Mouse (Mus musculus) G1E (cell line): Measurements from ENCODE around the gene Nmnat2. TPM values are rescaled to one million over a fixed set of nuclear protein-coding genes. Genes with fewer than 3 reads are reported as not detected.
"Not testable (repeated sequence)": the region's sequence is repeated elsewhere in the genome, so short reads cannot be mapped to it uniquely, and the experiment has no call there.

Source experiments
- ATAC-seq: 2 replicates; pipeline ENCODE4 v1.8.0; 2016; ENCODE audit warnings: mild to moderate bottlenecking; ENCODE audit not compliant: insufficient number of reproducible peaks, poor library complexity, low FRiP score, severe bottlenecking; ENCODE audit errors: extremely low read depth
- DNase-seq: peaks from one replicate; pipeline ENCODE4 v3.0.0; 2012; ENCODE audit warnings: low spot score
- H3K27me3 ChIP-seq: 2 replicates; pipeline ENCODE4 v1.6.1; 2012; ENCODE audit warnings: mild to moderate bottlenecking, low read length, inconsistent platforms; ENCODE audit not compliant: insufficient read depth
- H3K36me3 ChIP-seq: replicated peaks from 2 replicates; pipeline ENCODE3; 2012; ENCODE audit warnings: mild to moderate bottlenecking, inconsistent platforms
- H3K4me1 ChIP-seq: 2 replicates; pipeline ENCODE4 v1.6.1; 2012; ENCODE audit warnings: low read depth, low read length, inconsistent platforms, mixed read lengths; ENCODE audit not compliant: insufficient read depth
- H3K4me3 ChIP-seq: 2 replicates; pipeline ENCODE4 v1.5.1; 2012; ENCODE audit warnings: low read depth, mild to moderate bottlenecking, inconsistent platforms, low read length, moderate library complexity, mixed read lengths
- H3K9me3 ChIP-seq: replicated peaks from 2 replicates; pipeline ENCODE4 v1.6.1; 2012; ENCODE audit warnings: inconsistent platforms
- CTCF ChIP-seq: IDR thresholded peaks from 2 replicates; pipeline ENCODE4 v1.5.1; 2012; ENCODE audit warnings: low read depth, low read length, inconsistent platforms, mixed read lengths
- GATA1 ChIP-seq: IDR thresholded peaks from 2 replicates; pipeline ENCODE4 v1.6.1; 2012; ENCODE audit warnings: borderline replicate concordance, low read length, inconsistent platforms, mixed read lengths
- GATA2 ChIP-seq: IDR thresholded peaks from 2 replicates; pipeline ENCODE4 v1.6.1; 2012; ENCODE audit warnings: low read depth, low read length, inconsistent platforms, borderline replicate concordance
- POLR2AphosphoS5 ChIP-seq: IDR thresholded peaks from 2 replicates; pipeline ENCODE4 v1.6.1; 2012; ENCODE audit warnings: low read depth, low read length, inconsistent platforms; ENCODE audit not compliant: insufficient replicate concordance
- TAL1 ChIP-seq: conservative IDR thresholded peaks from 2 replicates; pipeline ENCODE4 v1.6.1; 2012; ENCODE audit warnings: low read depth, low read length, inconsistent platforms, mixed read lengths
- polyA plus RNA-seq: library from polyadenylated mRNA; stranded (reverse); fragments of >175 nt; gene quantifications from 2 replicates; pipeline ENCODE4 v1.2.3, GENCODE M21; 2012
- total RNA-seq, 2 experiments: library from RNA; stranded (forward) in 1 of 2; stranded (reverse) in 1 of 2; fragments of 200-1000 nt in 1 of 2; fragments of >200 nt in 1 of 2; fragmentation: Nextera tagmentation in 1 of 2; gene quantifications; 2 replicates each; pipeline ENCODE4 v1.2.3; 2014 to 2017

Gene Nmnat2
- total and polyA plus RNA-seq, 3 experiments, result 0.22 TPM; not detected in 2

DNA sequence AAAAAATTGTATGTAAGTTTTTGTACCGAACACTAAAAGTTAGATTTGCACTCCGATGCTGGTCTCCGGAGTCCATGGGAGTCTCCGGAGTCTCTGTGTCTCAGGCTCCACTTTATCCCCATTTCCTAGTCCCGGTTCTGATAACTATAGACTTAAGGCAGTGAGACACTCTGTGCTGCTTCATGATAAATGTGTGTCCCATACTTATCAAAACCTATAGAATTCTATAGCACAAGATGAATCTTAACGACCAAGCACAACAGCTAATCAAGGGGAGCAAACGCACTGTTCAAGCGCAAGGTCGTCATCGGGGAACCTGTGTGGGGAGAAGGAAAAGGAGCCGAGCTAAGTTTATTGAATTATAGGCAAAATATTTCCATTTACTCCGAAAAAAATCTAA lies 117.2 kb downstream of the Nmnat2 start:
- H3K36me3 ChIP-seq, result no peaks in the 10 kb centered on the region
- H3K27me3 ChIP-seq, result peaks cover 41% of the 10 kb centered on the region
- TF ChIP-seq POLR2AphosphoS5, result no peak
- no peak for TF ChIP-seq TAL1
- TF ChIP-seq GATA1, result no peak
- TF ChIP-seq GATA2, result no peak
- no peak for TF ChIP-seq CTCF
- ATAC-seq, result no peak
- no peak for DNase-seq
- peaks cover 5% of the 10 kb centered on the region for H3K4me1 ChIP-seq
- no peak overlapping the region for H3K4me3 ChIP-seq
- no peaks in the 10 kb centered on the region for H3K9me3 ChIP-seq

DNA sequence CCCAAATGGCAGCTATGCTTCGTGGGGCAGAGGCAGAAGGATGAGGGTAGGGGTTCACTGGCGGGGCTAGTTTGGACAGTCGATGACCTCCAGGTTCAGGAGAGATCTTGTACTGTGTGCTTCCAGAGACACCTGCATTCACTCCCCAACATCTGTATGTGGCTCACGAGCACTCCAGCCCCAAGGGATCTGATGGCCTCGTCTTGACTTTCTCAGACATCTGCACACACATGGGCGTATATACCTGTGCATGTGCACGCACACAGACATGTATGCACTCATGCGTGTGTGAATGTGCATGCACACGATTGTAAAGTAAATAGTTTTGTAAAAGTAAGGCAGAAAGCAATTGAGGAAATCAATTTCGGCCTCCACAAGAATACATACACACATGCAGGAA lies 117.9 kb downstream of the Nmnat2 start:
- Histone ChIP-seq H3K27me3 (peaks cover 41% of the 10 kb centered on the region), H3K9me3 (no peaks in the 10 kb centered on the region)
- ATAC-seq, result no peak

DNA sequence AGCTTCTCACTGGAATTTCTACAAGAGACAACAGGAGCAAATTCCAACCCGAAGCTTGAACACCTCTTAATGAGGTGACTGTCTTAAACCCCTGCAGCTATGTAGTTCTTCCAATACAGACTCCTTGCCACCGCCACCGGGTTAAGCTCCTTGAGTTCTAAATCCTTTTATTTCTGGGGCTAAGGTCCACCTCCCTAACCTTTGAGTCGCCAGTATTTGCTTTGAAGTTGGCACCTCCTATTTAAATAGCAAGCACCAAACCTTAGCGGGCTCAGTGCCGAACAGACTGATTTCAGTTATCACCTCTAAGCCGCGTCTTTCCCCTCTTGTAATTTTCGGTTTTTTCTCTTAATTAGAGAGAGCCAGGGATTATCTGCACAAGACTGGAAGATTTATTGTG lies 118.6 kb downstream of the Nmnat2 start:
- peaks cover 41% of the 10 kb centered on the region for H3K27me3 ChIP-seq
- no peak overlapping the region for H3K4me3 ChIP-seq
- no peaks in the 10 kb centered on the region for H3K9me3 ChIP-seq
- H3K36me3 ChIP-seq, result no peaks in the 10 kb centered on the region
- peaks cover 13% of the 10 kb centered on the region for H3K4me1 ChIP-seq
- ATAC-seq (no peak), DNase-seq (no peak)
- TF ChIP-seq CTCF (no peak), POLR2AphosphoS5 (no peak), TAL1 (no peak), GATA1 (no peak), GATA2 (no peak)

More for the DNA sequence above, 117.9 kb downstream of the Nmnat2 start:
- Histone ChIP-seq H3K4me3 (no peak overlapping the region), H3K36me3 (no peaks in the 10 kb centered on the region), H3K4me1 (peaks cover 12% of the 10 kb centered on the region)
- no peak for DNase-seq
- no peak for TF ChIP-seq POLR2AphosphoS5
- TF ChIP-seq CTCF, result no peak
- no peak for TF ChIP-seq GATA1
- no peak for TF ChIP-seq TAL1
- TF ChIP-seq GATA2, result no peak

DNA sequence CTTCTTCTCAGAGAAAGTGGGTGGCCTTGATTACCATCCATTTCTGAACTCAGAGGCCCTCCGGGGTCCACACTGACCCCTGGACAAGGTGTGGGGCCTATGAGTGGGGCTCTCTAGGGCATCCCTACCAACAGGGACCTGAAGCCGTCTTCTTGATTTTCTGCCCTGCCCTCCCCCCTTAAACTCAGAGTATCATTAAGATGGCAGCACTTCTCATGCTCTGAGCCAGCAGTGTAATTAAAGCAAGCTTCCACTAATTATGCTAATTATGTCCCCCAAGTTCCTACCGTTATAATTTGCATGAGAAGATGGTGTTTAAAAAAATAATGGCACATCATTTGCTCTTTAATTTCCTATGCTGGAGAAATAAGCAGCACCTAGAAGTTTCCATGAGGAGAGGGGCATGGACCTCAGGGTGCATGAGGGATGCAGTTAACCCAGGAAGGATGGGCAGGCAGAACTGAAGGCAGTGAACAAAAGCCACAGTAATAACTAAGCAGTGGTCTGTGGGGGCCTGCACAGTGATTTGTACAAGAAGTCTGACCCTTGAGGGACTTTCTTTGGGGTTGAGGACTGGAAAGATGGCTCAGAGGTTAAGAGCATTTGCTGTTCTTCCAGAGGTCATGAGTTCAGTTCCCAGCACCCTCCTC lies 120.4 kb downstream of the Nmnat2 start:
- Histone ChIP-seq H3K27me3 (peaks cover 34% of the 10 kb centered on the region), H3K36me3 (no peaks in the 10 kb centered on the region), H3K4me3 (no peak overlapping the region), H3K9me3 (no peaks in the 10 kb centered on the region), H3K4me1 (peaks cover 13% of the 10 kb centered on the region)
- ATAC-seq, result no peak
- no peak for DNase-seq
- TF ChIP-seq GATA2 (no peak), GATA1 (no peak), TAL1 (no peak), POLR2AphosphoS5 (no peak), CTCF (no peak)

DNA sequence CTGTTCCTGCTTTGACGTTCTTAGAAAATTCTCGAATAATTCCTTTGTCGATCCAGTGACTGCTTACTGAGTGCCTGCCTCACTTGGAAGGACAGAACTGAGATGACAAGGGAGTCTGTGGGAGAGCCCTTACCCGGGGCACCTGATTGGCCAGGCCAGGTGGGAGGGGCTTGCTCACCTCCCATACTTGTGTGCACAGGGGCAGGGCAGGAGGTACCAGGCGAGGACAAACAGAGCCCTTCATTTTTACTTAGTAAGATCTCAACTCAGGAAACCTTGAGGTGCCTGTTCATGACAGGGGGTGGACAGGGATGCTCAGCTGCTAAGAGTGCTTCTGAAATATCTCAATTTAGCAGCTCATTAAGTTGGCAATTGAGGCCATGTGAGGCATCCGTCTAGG lies 121.2 kb downstream of the Nmnat2 start:
- ATAC-seq, result no peak
- no peak for TF ChIP-seq GATA2
- TF ChIP-seq TAL1, result no peak
- TF ChIP-seq CTCF, result no peak
- TF ChIP-seq GATA1, result no peak
- TF ChIP-seq POLR2AphosphoS5, result no peak

DNA sequence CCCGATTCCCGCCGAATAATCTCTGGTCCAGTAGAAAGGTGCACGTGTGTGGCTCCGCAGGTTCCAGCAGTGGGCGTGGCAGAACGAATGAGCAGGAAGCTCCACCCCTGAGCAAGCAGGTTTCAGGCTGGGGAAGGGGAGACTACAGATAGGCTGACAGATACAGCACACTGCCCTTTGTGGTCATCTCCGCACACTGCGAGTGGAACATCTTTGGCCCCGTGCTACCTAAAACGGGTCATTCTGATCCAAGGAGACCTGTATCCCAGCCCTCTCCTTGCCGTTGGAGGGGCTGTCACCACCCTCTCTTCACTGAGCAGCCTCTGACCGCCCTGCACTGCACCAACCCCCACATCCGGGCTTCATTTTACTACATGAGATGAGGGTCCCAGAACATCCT lies 128.4 kb downstream of the Nmnat2 start:
- not testable (repeated sequence) for ATAC-seq, H3K36me3 ChIP-seq, H3K4me3 ChIP-seq, DNase-seq, H3K27me3 ChIP-seq, H3K9me3 ChIP-seq
- peaks cover 22% of the 10 kb centered on the region for H3K4me1 ChIP-seq

More for the DNA sequence above, 121.2 kb downstream of the Nmnat2 start:
- peaks cover 13% of the 10 kb centered on the region for H3K4me1 ChIP-seq
- H3K27me3 ChIP-seq, result peaks cover 30% of the 10 kb centered on the region
- H3K36me3 ChIP-seq, result no peaks in the 10 kb centered on the region
- H3K9me3 ChIP-seq, result no peaks in the 10 kb centered on the region
- no peak overlapping the region for H3K4me3 ChIP-seq
- DNase-seq, result no peak
